Mouse (Mus musculus) midbrain, embryonic 11.5 days (tissue): Measurements from ENCODE around the gene Lactb. TPM values are rescaled to one million over a fixed set of nuclear protein-coding genes. Genes with fewer than 3 reads are reported as not detected.

Source experiments
- ATAC-seq: fragments of 200-750 bp; cut with Nextera tagmentation; 2 replicates; pipeline ENCODE4 v1.8.0; 2017; ENCODE audit warnings: moderate TSS enrichment, moderate library complexity; ENCODE audit not compliant: low FRiP score
- DNase-seq: peaks from one replicate; pipeline ENCODE4 v3.0.0; 2015; ENCODE audit warnings: low spot score; ENCODE audit errors: missing footprints
- H3K27ac ChIP-seq: fragments of 300-500 bp; sonication (generic); 2 replicates; pipeline ENCODE4 v1.5.1; 2014; ENCODE audit warnings: low read depth, low read length
- H3K27me3 ChIP-seq: fragments of 300-500 bp; sonication (generic); 2 replicates; pipeline ENCODE4 v1.6.1; 2014; ENCODE audit warnings: mild to moderate bottlenecking, low read length, moderate library complexity, mixed read lengths; ENCODE audit not compliant: control insufficient read depth, insufficient read depth
- H3K36me3 ChIP-seq: fragments of 300-500 bp; sonication (generic); 2 replicates; pipeline ENCODE4 v1.6.1; 2014; ENCODE audit warnings: mild to moderate bottlenecking, low read length, moderate library complexity, mixed read lengths; ENCODE audit not compliant: control insufficient read depth, insufficient read depth
- H3K4me1 ChIP-seq: fragments of 300-500 bp; sonication (generic); 2 replicates; pipeline ENCODE4 v1.6.1; 2014; ENCODE audit warnings: low read length; ENCODE audit not compliant: control insufficient read depth, insufficient read depth
- H3K4me2 ChIP-seq: fragments of 300-500 bp; sonication (generic); 2 replicates; pipeline ENCODE4 v1.6.1; 2014; ENCODE audit warnings: mild to moderate bottlenecking, moderate library complexity
- H3K4me3 ChIP-seq: fragments of 300-500 bp; sonication (generic); 2 replicates; pipeline ENCODE4 v1.5.1; 2014; ENCODE audit warnings: low read depth, low read length
- H3K9ac ChIP-seq: fragments of 300-500 bp; sonication (generic); 2 replicates; pipeline ENCODE4 v1.6.1; 2014; ENCODE audit warnings: low read length
- H3K9me3 ChIP-seq: fragments of 300-500 bp; sonication (generic); 2 replicates; pipeline ENCODE4 v1.6.1; 2016; ENCODE audit warnings: low read length; ENCODE audit not compliant: control insufficient read depth
- WGBS: fragments of 180-500 bp; shearing (Covaris S2); extraction: QIAGEN DNeasy Blood & Tissue Kit; methylation state at CpG from one replicate; pipeline ENCODE4 v1.1.7; 2014; 5-methylcytosine and 5-hydroxymethylcytosine counted together
- polyA plus RNA-seq: library from polyadenylated mRNA; unstranded; fragments of >200 nt; fragmentation: Nextera tagmentation; extraction: Ambion mirVana; gene quantifications from 2 replicates; pipeline ENCODE4 v1.2.1, GENCODE M21; 2014

The Lactb gene
- polyA plus RNA-seq, 1 experiment from 2014 or later = 12.6 TPM

DNA sequence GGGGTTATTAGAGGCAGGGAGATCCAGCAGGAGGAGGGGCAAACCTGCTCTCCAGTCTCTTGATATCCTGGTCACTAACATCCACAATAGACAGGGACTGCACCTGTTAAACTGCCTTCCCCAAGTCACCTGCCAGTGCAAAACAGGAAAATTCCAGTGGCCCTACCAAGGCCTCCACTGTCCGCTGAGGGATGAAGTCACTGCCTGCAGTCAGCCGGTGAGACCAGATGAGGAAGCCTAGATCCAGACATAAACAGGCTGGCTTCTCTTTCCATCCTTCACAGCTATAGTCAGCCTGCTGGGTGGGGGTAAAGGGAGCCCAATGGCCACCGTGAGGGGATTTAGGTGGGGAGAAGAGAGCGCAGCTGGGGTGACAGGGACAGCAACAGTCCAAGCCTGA is 28.4 kb upstream of the Lactb start:
- ATAC-seq = no peak
- 56% methylated on average over 4 of the region's 4 CpGs for WGBS

GRCm38 (mm10) chr9:67003156-67003555 is 27.9 kb upstream of the Lactb start:
- no peak overlapping the region for H3K9ac ChIP-seq
- no peaks in the 10 kb centered on the region for H3K4me1 ChIP-seq
- H3K4me2 ChIP-seq = no peak overlapping the region
- ATAC-seq (no peak), DNase-seq (no peak)
- no peak overlapping the region for H3K27ac ChIP-seq
- WGBS = 35% methylated on average over 4 of the region's 4 CpGs
- H3K36me3 ChIP-seq = no peaks in the 10 kb centered on the region
- no peak overlapping the region for H3K4me3 ChIP-seq
- no peaks in the 10 kb centered on the region for H3K27me3 ChIP-seq
- H3K9me3 ChIP-seq = no peaks in the 10 kb centered on the region

More for the DNA sequence above, 28.4 kb upstream of the Lactb start:
- no peaks in the 10 kb centered on the region for H3K27me3 ChIP-seq
- no peak for DNase-seq
- H3K9ac ChIP-seq = no peak overlapping the region
- no peaks in the 10 kb centered on the region for H3K4me1 ChIP-seq
- H3K27ac ChIP-seq = no peak overlapping the region
- H3K4me2 ChIP-seq = no peak overlapping the region
- no peaks in the 10 kb centered on the region for H3K36me3 ChIP-seq
- no peaks in the 10 kb centered on the region for H3K9me3 ChIP-seq
- H3K4me3 ChIP-seq = no peak overlapping the region

GRCm38 (mm10) chr9:67001506-67001905 is 26.2 kb upstream of the Lactb start:
- H3K4me3 ChIP-seq = no peak overlapping the region
- H3K9me3 ChIP-seq = no peaks in the 10 kb centered on the region
- H3K4me1 ChIP-seq = no peaks in the 10 kb centered on the region
- H3K9ac ChIP-seq = no peak overlapping the region
- ATAC-seq (no peak), DNase-seq (no peak)
- no peak overlapping the region for H3K27ac ChIP-seq
- 82% methylated on average over 4 of the region's 4 CpGs for WGBS
- H3K4me2 ChIP-seq = no peak overlapping the region
- H3K36me3 ChIP-seq = no peaks in the 10 kb centered on the region
- no peaks in the 10 kb centered on the region for H3K27me3 ChIP-seq

DNA sequence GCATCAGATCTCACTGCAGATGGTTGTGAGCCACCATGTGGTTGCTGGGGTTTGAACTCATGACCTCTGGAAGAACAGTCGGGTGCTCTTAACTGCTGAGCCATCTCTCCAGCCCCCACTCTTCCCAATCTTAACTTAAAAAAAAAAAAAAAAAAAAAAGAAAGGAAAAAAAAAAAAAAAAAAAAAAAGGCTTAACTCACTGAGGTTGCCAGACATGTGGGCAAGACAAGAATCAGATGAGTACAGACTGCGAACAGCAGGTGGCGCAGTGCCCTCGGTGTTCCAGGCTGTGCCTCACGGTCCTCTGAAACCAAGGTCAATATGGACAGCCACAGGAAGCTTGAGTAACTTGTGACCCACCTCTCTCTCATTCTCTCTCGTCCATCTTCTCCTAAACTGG is 25.8 kb upstream of the Lactb start:
- ATAC-seq = peak; percentile 42; the same call in 1 of the 2 replicates
- peak; percentile 97 for DNase-seq
- H3K27me3 ChIP-seq = no peaks in the 10 kb centered on the region

GRCm38 (mm10) chr9:66999698-67000097 is 24.4 kb upstream of the Lactb start:
- no peak for ATAC-seq
- Histone ChIP-seq H3K9ac (no peak overlapping the region), H3K9me3 (no peaks in the 10 kb centered on the region), H3K27me3 (no peaks in the 10 kb centered on the region), H3K4me1 (no peaks in the 10 kb centered on the region), H3K27ac (no peak overlapping the region), H3K4me2 (no peak overlapping the region), H3K36me3 (no peaks in the 10 kb centered on the region), H3K4me3 (no peak overlapping the region)
- DNase-seq = no peak
- WGBS = 88% methylated on average over 7 of the region's 8 CpGs

More for the DNA sequence above, 25.8 kb upstream of the Lactb start:
- no peak overlapping the region for H3K4me3 ChIP-seq
- H3K36me3 ChIP-seq = no peaks in the 10 kb centered on the region
- WGBS = 4% methylated on average over 6 of the region's 6 CpGs
- H3K9ac ChIP-seq = no peak overlapping the region
- H3K9me3 ChIP-seq = no peaks in the 10 kb centered on the region
- H3K4me2 ChIP-seq = no peak overlapping the region
- no peak overlapping the region for H3K27ac ChIP-seq
- no peaks in the 10 kb centered on the region for H3K4me1 ChIP-seq

DNA sequence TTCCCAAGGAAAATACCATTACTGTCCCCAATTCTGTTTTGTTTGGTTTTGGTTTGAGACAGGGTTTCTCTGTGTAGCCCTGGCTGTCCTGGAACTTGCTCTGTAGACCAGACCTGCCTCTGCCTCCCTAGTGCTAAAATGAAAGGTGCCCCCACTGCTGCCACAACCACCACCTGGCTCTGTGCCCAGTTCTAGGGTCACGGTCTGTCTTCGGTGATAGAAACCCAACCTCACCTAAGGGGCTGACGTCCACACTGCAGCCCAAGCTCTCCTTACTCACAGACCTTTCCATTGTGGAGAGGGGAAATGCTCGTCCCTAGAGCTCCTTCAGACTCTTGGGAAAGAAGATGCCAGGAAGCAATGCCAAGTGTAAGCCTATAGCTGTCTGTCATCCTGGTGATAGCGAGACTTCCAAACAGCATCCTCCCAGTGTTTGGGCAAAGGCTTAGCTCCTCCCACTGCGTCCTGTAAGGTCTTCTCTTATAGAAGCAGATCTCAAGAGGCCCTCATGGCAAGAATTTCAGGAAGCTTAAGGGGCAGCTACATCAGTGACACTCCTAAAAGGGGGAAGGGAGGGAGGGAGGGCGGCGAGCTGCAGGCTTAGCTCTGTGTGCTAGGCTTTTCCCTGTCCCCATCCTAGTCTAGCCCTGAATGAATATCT is 16.6 kb upstream of the Lactb start:
- H3K4me2 ChIP-seq = no peak overlapping the region
- DNase-seq = no peak
- no peak overlapping the region for H3K9ac ChIP-seq
- no peaks in the 10 kb centered on the region for H3K4me1 ChIP-seq
- WGBS = 82% methylated on average over 8 of the region's 8 CpGs
- H3K27me3 ChIP-seq = no peaks in the 10 kb centered on the region
- no peak overlapping the region for H3K27ac ChIP-seq
- no peak for ATAC-seq
- H3K36me3 ChIP-seq = no peaks in the 10 kb centered on the region
- H3K9me3 ChIP-seq = no peaks in the 10 kb centered on the region
- no peak overlapping the region for H3K4me3 ChIP-seq

DNA sequence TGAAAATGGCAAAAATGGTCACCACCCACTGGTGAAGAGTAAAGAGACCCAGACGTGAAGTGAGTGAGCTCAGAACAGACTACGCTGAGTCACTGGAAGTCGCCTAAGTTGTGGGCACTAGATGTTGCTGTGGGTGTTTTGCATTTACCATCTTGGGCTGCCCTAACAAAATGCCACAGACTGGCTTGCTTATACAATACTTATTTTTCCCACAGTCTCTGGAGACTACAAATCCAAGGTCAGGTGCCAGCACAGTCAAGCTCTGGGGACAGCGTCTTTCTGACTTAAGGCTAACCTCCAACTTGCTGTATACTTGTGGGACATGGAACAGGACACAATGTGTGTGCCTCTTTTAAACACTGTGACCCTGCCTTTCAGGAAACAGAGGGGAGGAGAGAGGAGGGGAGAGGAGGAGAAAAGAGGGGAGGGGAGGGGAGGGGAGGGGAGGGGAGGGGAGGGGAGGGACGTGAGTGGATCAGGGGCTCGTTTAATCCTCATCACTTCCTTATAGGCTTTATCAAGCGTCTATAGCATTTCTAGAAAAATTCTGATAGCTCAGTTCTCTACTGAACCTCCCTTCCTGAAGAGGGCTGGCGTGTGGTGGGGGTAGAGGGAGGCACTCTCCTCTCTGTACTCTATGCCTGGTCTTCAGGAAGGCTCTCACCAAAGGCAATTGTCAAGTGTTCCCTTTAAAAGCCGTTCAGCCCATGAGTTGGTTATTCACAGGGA is 15.9 kb upstream of the Lactb start:
- no peak overlapping the region for H3K4me2 ChIP-seq
- no peak overlapping the region for H3K27ac ChIP-seq
- H3K27me3 ChIP-seq = no peaks in the 10 kb centered on the region
- 61% methylated on average over 9 of the region's 9 CpGs for WGBS
- H3K36me3 ChIP-seq = no peaks in the 10 kb centered on the region
- H3K9me3 ChIP-seq = no peaks in the 10 kb centered on the region
- DNase-seq = no peak
- ATAC-seq = no peak
- H3K9ac ChIP-seq = no peak overlapping the region
- no peak overlapping the region for H3K4me3 ChIP-seq
- no peaks in the 10 kb centered on the region for H3K4me1 ChIP-seq

- H3K27me3 ChIP-seq = no peaks in the 10 kb centered on the region
- DNase-seq = no peak
- ATAC-seq = no peak
- H3K4me2 ChIP-seq = no peak overlapping the region
- no peak overlapping the region for H3K27ac ChIP-seq
- WGBS = 98% methylated on average over 5 of the region's 5 CpGs
- no peaks in the 10 kb centered on the region for H3K4me1 ChIP-seq
- H3K9me3 ChIP-seq = no peaks in the 10 kb centered on the region
- no peaks in the 10 kb centered on the region for H3K36me3 ChIP-seq
- no peak overlapping the region for H3K4me3 ChIP-seq
- H3K9ac ChIP-seq = no peak overlapping the region
These were observed 14.8 kb upstream of the Lactb start for GRCm38 (mm10) chr9:66990046-66990445.

DNA sequence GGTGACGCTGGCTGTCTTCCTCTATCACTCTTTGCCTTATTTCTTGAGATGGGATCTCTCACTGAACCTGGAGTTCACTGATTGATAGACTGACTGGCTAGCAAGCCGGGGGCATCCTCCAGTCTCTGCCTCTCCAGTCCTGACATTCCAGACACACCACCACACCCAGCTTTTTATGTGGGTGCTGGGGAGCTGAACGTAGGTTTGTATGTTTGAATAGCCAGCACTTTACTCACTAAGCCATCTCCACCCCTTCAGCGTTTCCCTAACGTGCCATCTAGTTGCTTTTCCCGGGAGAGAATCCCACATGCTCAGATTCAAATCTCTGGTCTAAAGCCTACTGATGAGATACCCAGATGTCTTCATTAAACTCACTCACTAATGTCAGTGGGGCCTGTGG is 14.3 kb upstream of the Lactb start:
- 81% methylated on average over 6 of the region's 6 CpGs for WGBS
- Histone ChIP-seq H3K9me3 (no peaks in the 10 kb centered on the region), H3K27ac (no peak overlapping the region), H3K9ac (no peak overlapping the region), H3K27me3 (no peaks in the 10 kb centered on the region), H3K4me1 (no peaks in the 10 kb centered on the region), H3K4me3 (no peak overlapping the region), H3K36me3 (no peaks in the 10 kb centered on the region), H3K4me2 (no peak overlapping the region)
- no peak for DNase-seq
- ATAC-seq = no peak
